In genomic region chr7:64770779-64771390, GRCm38 (mm10) we compare ENCODE assay signal across 17 mouse cellular contexts.
DNase-seq lines count a peak whose midpoint lies in the region; ATAC-seq and TF ChIP-seq lines count a peak whose summit lies in the region.
"Had no signal": no experiment of that assay in that cellular context is flagged by ENCODE, and none has a peak within 500 bp of the region (broad histone marks: within the 10 kb centered on the region; RNA-seq: fewer than 3 reads in every experiment).

No protein-coding gene starts in this region.

- intact Hi-C loops in heart, postnatal 25 days (cut with DNase I), result no loop called here

- H3K4me3 ChIP-seq in forebrain, postnatal 0 days (ENCODE audit: low read depth, low read length), result no peak overlapping the region
- H3K4me3 ChIP-seq in forebrain, embryonic 11.5 days (ENCODE audit: low read depth, low read length), result no peak overlapping the region
- peak overlapping the region; percentile 85 for H3K4me3 ChIP-seq in testis, adult 2 months (ENCODE audit: control insufficient read depth, low read depth, low read length)
- H3K4me3 ChIP-seq in limb, embryonic 12.5 days (replicated peaks), result no peak overlapping the region
- H3K4me3 ChIP-seq in intestine, embryonic 16.5 days (ENCODE audit: low read length), result no peak overlapping the region
- H3K4me3 ChIP-seq: forebrain, embryonic 10.5 days had no signal

- H3K9ac ChIP-seq in forebrain, postnatal 0 days, result no peak overlapping the region
- H3K9ac ChIP-seq in forebrain, embryonic 11.5 days (ENCODE audit: low read length), result no peak overlapping the region
- no peak overlapping the region for H3K9ac ChIP-seq in limb, embryonic 12.5 days (replicated peaks)
- no peak overlapping the region for H3K9ac ChIP-seq in intestine, embryonic 16.5 days (ENCODE audit: low read depth, low read length)

- H3K4me1 ChIP-seq in forebrain, postnatal 0 days (ENCODE audit: insufficient read depth), result no peaks in the 10 kb centered on the region
- no peaks in the 10 kb centered on the region for H3K4me1 ChIP-seq in forebrain, embryonic 11.5 days (replicated peaks; ENCODE audit: control insufficient read depth, insufficient read depth, low read length)
- H3K4me1 ChIP-seq in testis, adult 2 months (ENCODE audit: control insufficient read depth, insufficient read depth, low read length), result peaks cover 2% of the 10 kb centered on the region; the same call in 1 of the 2 replicates
- H3K4me1 ChIP-seq in limb, embryonic 12.5 days (replicated peaks), result peaks cover 14% of the 10 kb centered on the region; the same call in 1 of the 2 replicates
- H3K4me1 ChIP-seq in intestine, embryonic 16.5 days (ENCODE audit: control insufficient read depth, insufficient read depth, low read length), result no peaks in the 10 kb centered on the region

- DNase-seq in forebrain, postnatal 0 days, result no peak
- no peak for DNase-seq in forebrain, embryonic 11.5 days (ENCODE audit: low spot score)
- no peak for DNase-seq in testis, postnatal 10 days (ENCODE audit: low spot score)
- no peak for DNase-seq in yolk sac, embryonic 10.5 days (ENCODE audit: low spot score)
- no peak for DNase-seq in heart, postnatal 25 days (ENCODE audit: low spot score)
- DNase-seq: adrenal gland, adult 8-10 months; cerebellum, adult 11 months; gastrocnemius, postnatal 14 days; liver; lung, postnatal 14 days; spleen, adult 18-20 months had no signal

- no peak for TF ChIP-seq CTCF in forebrain, postnatal 0 days (IDR thresholded peaks at IDR 0.05; ENCODE audit: low read depth)
- no peak for TF ChIP-seq CTCF in testis, adult 2 months (IDR thresholded peaks at IDR 0.05; ENCODE audit: control insufficient read depth, insufficient read depth, insufficient replicate concordance, low read depth, low read length)

- no peak overlapping the region for H3K4me2 ChIP-seq in forebrain, postnatal 0 days (ENCODE audit: low read depth)
- no peak overlapping the region for H3K4me2 ChIP-seq in forebrain, embryonic 11.5 days (ENCODE audit: low read depth, low read length, severe bottlenecking)
- H3K4me2 ChIP-seq in limb, embryonic 12.5 days, result peak overlapping the region; percentile 7; the same call in 1 of the 2 replicates
- H3K4me2 ChIP-seq in intestine, embryonic 16.5 days (ENCODE audit: low read depth, low read length), result no peak overlapping the region

- WGBS in forebrain, postnatal 0 days, result 72% methylated on average over 8 of the region's 8 CpGs
- 86% methylated on average over 8 of the region's 8 CpGs for WGBS in forebrain, embryonic 11.5 days
- 69% methylated on average over 8 of the region's 8 CpGs for WGBS in limb, embryonic 12.5 days
- WGBS in intestine, embryonic 16.5 days, result 76% methylated on average over 8 of the region's 8 CpGs

- H3K36me3 ChIP-seq in forebrain, postnatal 0 days (ENCODE audit: insufficient read depth), result no peaks in the 10 kb centered on the region
- H3K36me3 ChIP-seq in forebrain, embryonic 11.5 days (ENCODE audit: control insufficient read depth, insufficient read depth, low read length), result no peaks in the 10 kb centered on the region
- H3K36me3 ChIP-seq in testis, adult 2 months (ENCODE audit: control insufficient read depth, insufficient read depth, low read length), result no peaks in the 10 kb centered on the region
- no peaks in the 10 kb centered on the region for H3K36me3 ChIP-seq in limb, embryonic 12.5 days
- no peaks in the 10 kb centered on the region for H3K36me3 ChIP-seq in intestine, embryonic 16.5 days (ENCODE audit: control insufficient read depth, insufficient read depth, low read length)
- H3K36me3 ChIP-seq: forebrain, embryonic 10.5 days had no signal

- no peaks in the 10 kb centered on the region for H3K9me3 ChIP-seq in forebrain, postnatal 0 days (ENCODE audit: low read length)
- no peaks in the 10 kb centered on the region for H3K9me3 ChIP-seq in forebrain, embryonic 11.5 days (ENCODE audit: control insufficient read depth, low read length)
- no peaks in the 10 kb centered on the region for H3K9me3 ChIP-seq in limb, embryonic 12.5 days
- no peaks in the 10 kb centered on the region for H3K9me3 ChIP-seq in intestine, embryonic 16.5 days (ENCODE audit: control insufficient read depth, low read length)
- H3K9me3 ChIP-seq: forebrain, embryonic 10.5 days had no signal

- H3K27me3 ChIP-seq in forebrain, postnatal 0 days (ENCODE audit: insufficient read depth, low read length), result no peaks in the 10 kb centered on the region
- H3K27me3 ChIP-seq in forebrain, embryonic 11.5 days (ENCODE audit: control insufficient read depth, insufficient read depth, low read length), result no peaks in the 10 kb centered on the region
- no peaks in the 10 kb centered on the region for H3K27me3 ChIP-seq in testis, adult 2 months (ENCODE audit: control insufficient read depth, insufficient read depth, low read length)
- no peaks in the 10 kb centered on the region for H3K27me3 ChIP-seq in limb, embryonic 12.5 days
- H3K27me3 ChIP-seq in intestine, embryonic 16.5 days (replicated peaks; ENCODE audit: control insufficient read depth, insufficient read depth, low read length), result no peaks in the 10 kb centered on the region

- ATAC-seq in forebrain, postnatal 0 days, result peak; percentile 23; the same call in 1 of the 2 replicates
- ATAC-seq in forebrain, embryonic 11.5 days (replicated peaks; ENCODE audit: low FRiP score), result no peak
- ATAC-seq in limb, embryonic 12.5 days (ENCODE audit: insufficient number of reproducible peaks, insufficient read depth, low FRiP score, low TSS enrichment, low read depth), result no peak
- no peak for ATAC-seq in intestine, embryonic 16.5 days
- ATAC-seq: inflammation-experienced regulatory T-cells, adult 6 months; Patski had no signal

- H3K27ac ChIP-seq in forebrain, postnatal 0 days (ENCODE audit: low read depth, low read length), result no peak overlapping the region
- H3K27ac ChIP-seq in forebrain, embryonic 11.5 days (ENCODE audit: low read depth, low read length), result no peak overlapping the region
- H3K27ac ChIP-seq in testis, adult 2 months (ENCODE audit: control insufficient read depth, insufficient read depth, low read depth, low read length), result no peak overlapping the region
- no peak overlapping the region for H3K27ac ChIP-seq in limb, embryonic 12.5 days
- no peak overlapping the region for H3K27ac ChIP-seq in intestine, embryonic 16.5 days (ENCODE audit: low read length)
- H3K27ac ChIP-seq: forebrain, embryonic 10.5 days had no signal

- peak; percentile 28; the same call in 1 of the 2 replicates for TF ChIP-seq POLR2A in testis, adult 2 months (IDR thresholded peaks at IDR 0.05; ENCODE audit: control insufficient read depth, low read depth, low read length)
